Mouse (Mus musculus): Measurements from ENCODE around the gene Piwil1. TPM values are rescaled to one million over a fixed set of nuclear protein-coding genes. Genes with fewer than 3 reads are reported as not detected.

Gene Piwil1
- 0.24 and 0.30 TPM in 2 replicates for polyA plus RNA-seq (2012; rRNA removed)

- no peak for DNase-seq (ENCODE audit: low read depth)
- no peak for TF ChIP-seq CTCF (IDR thresholded peaks at IDR 0.05; ENCODE audit: borderline replicate concordance, extremely low read depth, insufficient read depth, insufficient read length)
- no peak for TF ChIP-seq POLR2A (IDR thresholded peaks at IDR 0.05; ENCODE audit: borderline replicate concordance, extremely low read depth, insufficient read depth, insufficient read length, poor library complexity, severe bottlenecking)
These were observed at the start of gene Piwil1 for GRCm38 (mm10) chr5:128702224-128702623. Piwil1 (plus strand) TSS chr5:128702524.

- TF ChIP-seq POLR2A (IDR thresholded peaks at IDR 0.05; ENCODE audit: borderline replicate concordance, extremely low read depth, insufficient read depth, insufficient read length, poor library complexity, severe bottlenecking), result no peak
- no peak for TF ChIP-seq CTCF (IDR thresholded peaks at IDR 0.05; ENCODE audit: borderline replicate concordance, extremely low read depth, insufficient read depth, insufficient read length)
- peak; percentile 75 for DNase-seq (ENCODE audit: low read depth)
These were observed 45.7 kb upstream of the Piwil1 start for GRCm38 (mm10) chr5:128656496-128657135.

DNA sequence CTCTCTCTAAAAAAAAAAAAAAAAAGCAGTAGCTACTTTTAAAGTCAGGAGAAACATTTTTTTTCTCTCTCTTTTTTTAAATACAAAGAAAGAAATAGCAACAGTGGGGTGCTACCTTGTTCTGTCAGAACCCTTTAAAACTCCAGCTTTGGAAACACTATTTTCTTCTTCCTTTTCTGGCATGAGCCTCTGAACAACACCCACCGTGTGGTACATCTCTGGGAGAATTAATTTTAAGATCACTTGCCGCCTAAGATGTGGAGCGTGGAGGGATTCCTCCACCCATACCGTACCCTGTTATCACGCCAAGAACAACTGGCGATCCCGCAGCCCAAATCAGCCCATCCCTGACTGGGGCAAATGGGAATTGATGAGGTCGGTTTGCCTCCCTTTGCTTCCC lies 42.2 kb upstream of the Piwil1 start:
- no peak for DNase-seq (ENCODE audit: low read depth)
- TF ChIP-seq CTCF (IDR thresholded peaks at IDR 0.05; ENCODE audit: borderline replicate concordance, extremely low read depth, insufficient read depth, insufficient read length) (no peak), POLR2A (IDR thresholded peaks at IDR 0.05; ENCODE audit: borderline replicate concordance, extremely low read depth, insufficient read depth, insufficient read length, poor library complexity, severe bottlenecking) (no peak)

DNA sequence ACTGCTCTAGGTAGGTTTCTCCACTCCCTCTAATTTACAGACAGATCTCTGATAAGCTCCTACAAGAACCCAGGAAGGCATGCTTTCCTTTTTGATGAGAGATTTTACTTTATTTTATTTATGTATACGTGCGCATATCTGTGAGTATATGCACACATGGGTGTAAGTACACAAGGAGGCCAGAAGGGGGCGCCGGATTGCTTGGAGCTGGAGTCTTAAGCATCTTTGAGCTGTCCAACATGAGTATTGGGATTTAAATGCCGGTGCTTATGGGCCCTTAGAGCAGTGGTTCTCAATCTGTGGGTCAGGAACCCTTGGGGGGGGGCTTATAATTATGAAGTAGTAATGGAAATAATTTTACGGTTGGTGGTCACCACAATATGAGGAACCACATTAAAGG lies 39.4 kb upstream of the Piwil1 start:
- peak; percentile 19; the same call in 1 of the 2 replicates for TF ChIP-seq CTCF (IDR thresholded peaks at IDR 0.05; ENCODE audit: borderline replicate concordance, extremely low read depth, insufficient read depth, insufficient read length)
- no peak for TF ChIP-seq POLR2A (IDR thresholded peaks at IDR 0.05; ENCODE audit: borderline replicate concordance, extremely low read depth, insufficient read depth, insufficient read length, poor library complexity, severe bottlenecking)
- no peak for DNase-seq (ENCODE audit: low read depth)

DNA sequence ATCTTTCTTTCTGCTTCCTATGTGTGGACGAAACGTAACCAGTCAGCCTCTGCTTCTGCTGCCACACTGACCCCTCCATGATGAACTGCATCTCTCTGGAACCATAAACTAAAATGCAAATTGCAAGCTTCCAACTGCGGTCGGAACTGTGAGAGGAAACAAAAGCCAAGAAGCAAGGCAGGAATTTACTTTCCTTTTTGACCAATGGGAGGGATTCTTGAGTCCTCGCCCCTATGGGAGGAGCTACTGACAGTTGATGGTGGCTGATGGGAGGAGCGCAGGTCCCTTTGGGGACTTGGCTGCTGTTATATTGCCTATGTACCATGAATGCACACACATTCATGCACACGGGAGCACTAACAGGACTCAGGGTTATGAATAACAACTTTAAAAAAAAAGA lies 38.3 kb upstream of the Piwil1 start:
- no peak for DNase-seq (ENCODE audit: low read depth)
- TF ChIP-seq POLR2A (IDR thresholded peaks at IDR 0.05; ENCODE audit: borderline replicate concordance, extremely low read depth, insufficient read depth, insufficient read length, poor library complexity, severe bottlenecking), result no peak
- no peak for TF ChIP-seq CTCF (IDR thresholded peaks at IDR 0.05; ENCODE audit: borderline replicate concordance, extremely low read depth, insufficient read depth, insufficient read length)

DNA sequence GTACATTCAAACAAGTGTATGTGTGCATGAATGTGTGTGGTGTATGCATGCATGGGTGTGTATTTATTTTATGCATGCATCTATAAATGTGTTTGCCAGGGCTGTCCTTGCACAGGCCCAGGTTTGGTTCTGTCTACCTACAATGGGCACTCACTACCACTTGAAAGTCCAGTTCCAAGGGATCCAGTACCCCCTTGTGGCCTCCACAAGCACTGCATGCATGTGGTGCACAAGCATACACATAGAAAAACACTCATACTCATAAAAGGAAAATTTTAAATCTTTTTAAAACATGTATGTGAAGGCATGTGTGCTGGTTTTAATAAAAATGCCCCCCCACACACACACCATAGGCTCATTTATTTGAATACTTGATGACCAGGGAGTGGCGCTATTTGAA lies 37.3 kb upstream of the Piwil1 start:
- DNase-seq (ENCODE audit: low read depth), result no peak
- TF ChIP-seq POLR2A (IDR thresholded peaks at IDR 0.05; ENCODE audit: borderline replicate concordance, extremely low read depth, insufficient read depth, insufficient read length, poor library complexity, severe bottlenecking) (no peak), CTCF (IDR thresholded peaks at IDR 0.05; ENCODE audit: borderline replicate concordance, extremely low read depth, insufficient read depth, insufficient read length) (peak; percentile 39; the same call in 1 of the 2 replicates)

DNA sequence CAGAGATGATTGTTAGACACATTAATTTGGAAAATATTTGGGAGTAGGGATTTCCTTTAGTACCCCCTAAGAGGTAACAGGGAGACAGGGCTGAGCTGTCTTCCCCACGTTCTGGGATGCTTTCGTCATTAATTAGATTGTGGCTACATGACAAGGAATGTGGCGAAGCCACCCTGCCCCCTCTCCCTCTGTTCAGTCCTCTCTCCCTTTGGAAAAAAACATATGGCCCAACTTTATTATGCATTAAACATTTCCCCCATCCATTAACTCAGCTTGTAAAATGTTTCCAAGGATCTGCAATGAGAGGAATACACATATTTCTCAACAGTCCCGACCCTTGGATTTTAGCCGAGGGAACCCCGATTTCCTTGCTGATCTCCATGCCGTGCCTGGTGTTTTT lies 35.0 kb upstream of the Piwil1 start:
- DNase-seq (ENCODE audit: low read depth), result peak; percentile 74
- no peak for TF ChIP-seq POLR2A (IDR thresholded peaks at IDR 0.05; ENCODE audit: borderline replicate concordance, extremely low read depth, insufficient read depth, insufficient read length, poor library complexity, severe bottlenecking)
- no peak for TF ChIP-seq CTCF (IDR thresholded peaks at IDR 0.05; ENCODE audit: borderline replicate concordance, extremely low read depth, insufficient read depth, insufficient read length)

- no peak for TF ChIP-seq CTCF (IDR thresholded peaks at IDR 0.05; ENCODE audit: borderline replicate concordance, extremely low read depth, insufficient read depth, insufficient read length)
- no peak for TF ChIP-seq POLR2A (IDR thresholded peaks at IDR 0.05; ENCODE audit: borderline replicate concordance, extremely low read depth, insufficient read depth, insufficient read length, poor library complexity, severe bottlenecking)
- no peak for DNase-seq (ENCODE audit: low read depth)
These were observed 28.2 kb upstream of the Piwil1 start for GRCm38 (mm10) chr5:128674124-128674523.

GRCm38 (mm10) chr5:128677373-128677772 lies 25.0 kb upstream of the Piwil1 start:
- DNase-seq (ENCODE audit: low read depth), result no peak

GRCm38 (mm10) chr5:128677861-128678260 lies 24.5 kb upstream of the Piwil1 start:
- TF ChIP-seq POLR2A (IDR thresholded peaks at IDR 0.05; ENCODE audit: borderline replicate concordance, extremely low read depth, insufficient read depth, insufficient read length, poor library complexity, severe bottlenecking) (no peak), CTCF (IDR thresholded peaks at IDR 0.05; ENCODE audit: borderline replicate concordance, extremely low read depth, insufficient read depth, insufficient read length) (no peak)
- DNase-seq (ENCODE audit: low read depth), result no peak

More at GRCm38 (mm10) chr5:128677373-128677772, 25.0 kb upstream of the Piwil1 start:
- no peak for TF ChIP-seq CTCF (IDR thresholded peaks at IDR 0.05; ENCODE audit: borderline replicate concordance, extremely low read depth, insufficient read depth, insufficient read length)
- no peak for TF ChIP-seq POLR2A (IDR thresholded peaks at IDR 0.05; ENCODE audit: borderline replicate concordance, extremely low read depth, insufficient read depth, insufficient read length, poor library complexity, severe bottlenecking)

DNA sequence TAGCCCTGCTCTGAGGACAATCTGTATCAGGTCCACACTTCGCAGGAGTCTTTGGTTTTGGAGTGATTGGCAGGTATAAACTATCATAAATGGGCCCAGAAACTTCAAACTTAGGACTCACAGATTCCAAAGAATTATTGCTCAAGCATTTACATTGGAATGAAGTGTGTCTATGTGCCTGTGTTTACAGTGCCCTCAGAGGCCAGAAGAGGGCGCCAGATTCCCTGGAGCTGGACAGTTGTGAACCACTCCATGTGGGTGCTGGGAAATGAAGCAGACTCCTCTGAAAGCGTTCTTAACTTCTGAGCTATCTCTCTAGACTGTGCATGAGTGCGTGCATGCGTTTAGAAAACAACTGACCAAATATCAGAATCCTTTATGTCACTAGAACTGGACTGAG lies 20.9 kb upstream of the Piwil1 start:
- peak; percentile 53; the same call in 1 of the 2 replicates for TF ChIP-seq CTCF (IDR thresholded peaks at IDR 0.05; ENCODE audit: borderline replicate concordance, extremely low read depth, insufficient read depth, insufficient read length)
- no peak for TF ChIP-seq POLR2A (IDR thresholded peaks at IDR 0.05; ENCODE audit: borderline replicate concordance, extremely low read depth, insufficient read depth, insufficient read length, poor library complexity, severe bottlenecking)
- DNase-seq (ENCODE audit: low read depth), result no peak

- TF ChIP-seq CTCF (IDR thresholded peaks at IDR 0.05; ENCODE audit: borderline replicate concordance, extremely low read depth, insufficient read depth, insufficient read length), result no peak
- no peak for TF ChIP-seq POLR2A (IDR thresholded peaks at IDR 0.05; ENCODE audit: borderline replicate concordance, extremely low read depth, insufficient read depth, insufficient read length, poor library complexity, severe bottlenecking)
- peak; percentile 64 for DNase-seq (ENCODE audit: low read depth)
These were observed 18.1 kb upstream of the Piwil1 start for GRCm38 (mm10) chr5:128684192-128684591.
